Mouse (Mus musculus) brain, embryonic 14.5 days (tissue): ENCODE measurements around the gene Sgms2. TPM values are rescaled to one million over a fixed set of nuclear protein-coding genes. Genes with fewer than 3 reads are reported as not detected.

ENCODE experiments used
- DNase-seq: peaks from one replicate; pipeline ENCODE4 v3.0.0-alpha.2; 2011; ENCODE audit warnings: low read depth
- CTCF ChIP-seq: fragments of 200-500 bp; IDR thresholded peaks from 2 replicates; pipeline ENCODE4 v1.5.1; 2012; ENCODE audit warnings: inconsistent platforms, mild to moderate bottlenecking, moderate library complexity, borderline replicate concordance; ENCODE audit not compliant: insufficient read depth, insufficient read length; ENCODE audit errors: extremely low read depth
- POLR2A ChIP-seq: fragments of 200-500 bp; IDR thresholded peaks from 2 replicates; pipeline ENCODE4 v1.6.1; 2012; ENCODE audit warnings: mild to moderate bottlenecking, inconsistent platforms, borderline replicate concordance; ENCODE audit not compliant: poor library complexity, insufficient read depth, insufficient read length, severe bottlenecking; ENCODE audit errors: extremely low read depth
- polyA plus RNA-seq: library from polyadenylated mRNA; depleted of rRNA; stranded (reverse); fragments of >200 nt; gene quantifications from 2 replicates; pipeline ENCODE4 v1.2.3, GENCODE M21; 2012

Gene Sgms2
- polyA plus RNA-seq, 1 experiment, result 3.3 TPM

- no peak for DNase-seq
- no peak for TF ChIP-seq POLR2A
- TF ChIP-seq CTCF, result no peak
Observed at GRCm38 (mm10) chr3:131322081-131322815, 169.0 kb downstream of the Sgms2 start.

GRCm38 (mm10) chr3:131320184-131320583, 171.0 kb downstream of the Sgms2 start:
- peak; percentile 90 for DNase-seq
- TF ChIP-seq POLR2A, result no peak
- TF ChIP-seq CTCF, result peak; percentile 88

- TF ChIP-seq POLR2A (no peak), CTCF (no peak)
- DNase-seq, result no peak
Observed at GRCm38 (mm10) chr3:131318211-131318610, 173.0 kb downstream of the Sgms2 start.

GRCm38 (mm10) chr3:131317126-131317525, 174.1 kb downstream of the Sgms2 start:
- no peak for DNase-seq
- no peak for TF ChIP-seq POLR2A
- TF ChIP-seq CTCF, result no peak

- DNase-seq, result no peak
- TF ChIP-seq POLR2A (no peak), CTCF (no peak)
Observed at GRCm38 (mm10) chr3:131315957-131316510, 175.2 kb downstream of the Sgms2 start.

- no peak for DNase-seq
- TF ChIP-seq POLR2A (no peak), CTCF (no peak)
Observed at GRCm38 (mm10) chr3:131312340-131312739, 178.9 kb downstream of the Sgms2 start.

DNA sequence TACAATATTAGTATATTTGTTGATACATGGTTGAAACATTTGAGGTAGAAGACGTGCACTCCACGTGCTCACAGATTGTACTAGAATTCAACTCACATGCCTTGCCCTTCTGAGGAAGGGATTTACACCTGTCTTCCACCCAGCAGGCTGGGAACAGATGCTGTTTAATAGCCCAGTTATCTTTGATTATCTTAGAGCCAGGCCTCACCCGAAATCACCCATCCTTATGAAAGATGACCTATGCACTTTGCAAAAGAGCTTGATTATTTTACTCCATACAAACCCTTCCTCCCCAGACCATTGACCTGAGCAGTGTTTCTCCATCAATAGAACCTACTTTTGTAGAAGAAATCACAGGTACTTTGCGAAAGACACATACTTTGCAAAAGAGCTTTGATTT, 180.6 kb downstream of the Sgms2 start:
- DNase-seq, result no peak
- TF ChIP-seq CTCF (no peak), POLR2A (no peak)

DNA sequence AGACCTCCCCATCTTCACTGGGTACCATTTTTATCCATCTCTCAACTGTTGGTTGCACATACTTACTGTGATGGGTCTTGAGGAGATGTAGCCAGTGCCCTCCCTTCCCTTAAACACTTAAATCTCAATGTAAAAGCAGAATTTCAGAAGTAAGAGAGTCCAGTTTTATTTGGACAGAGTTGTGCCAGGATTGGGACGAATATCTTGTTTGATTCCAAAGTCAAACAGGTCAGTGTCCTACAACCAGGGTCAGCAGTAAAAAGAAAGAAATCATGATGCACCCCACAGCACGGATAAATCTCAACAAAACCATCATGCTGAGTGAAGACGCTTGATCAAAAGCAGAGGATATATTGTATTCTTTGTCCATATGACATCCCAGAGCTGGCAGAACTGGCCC, 183.4 kb downstream of the Sgms2 start:
- TF ChIP-seq POLR2A (no peak), CTCF (no peak)
- DNase-seq, result no peak

- no peak for DNase-seq
- TF ChIP-seq POLR2A (no peak), CTCF (no peak)
Observed at GRCm38 (mm10) chr3:131306255-131306654, 185.0 kb downstream of the Sgms2 start.

DNA sequence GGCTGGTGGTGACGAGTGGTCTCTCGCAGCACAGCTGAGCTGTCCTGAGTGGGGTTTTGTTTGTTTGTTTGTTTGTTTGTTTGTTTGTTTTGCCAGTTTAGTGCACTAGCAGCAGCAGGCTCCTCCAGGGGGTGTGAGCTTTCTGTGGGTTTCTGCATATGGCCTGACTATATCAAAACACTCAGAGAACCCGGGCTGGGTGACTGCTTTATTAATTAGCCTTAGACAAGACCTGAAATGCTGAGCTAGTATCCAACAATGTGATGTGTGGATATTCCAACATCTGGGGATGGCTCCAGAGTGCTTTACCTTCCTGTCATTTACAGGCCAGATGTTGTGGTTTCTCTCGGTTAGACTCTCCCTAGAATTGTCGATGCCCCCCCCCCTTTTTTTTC, 187.9 kb downstream of the Sgms2 start:
- no peak for TF ChIP-seq POLR2A
- TF ChIP-seq CTCF, result no peak
- DNase-seq, result no peak

GRCm38 (mm10) chr3:131302452-131303319, 188.5 kb downstream of the Sgms2 start, which contains the start of gene Cyp2u1:
TSS of gene Cyp2u1 (minus strand) at chr3:131303227.
- DNase-seq, result peak; percentile 97
- TF ChIP-seq CTCF (no peak), POLR2A (peak; percentile 35; the same call in 1 of the 2 replicates)

- DNase-seq, result peak; percentile 74
- TF ChIP-seq CTCF (peak; percentile 55; the same call in 1 of the 2 replicates), POLR2A (no peak)
Observed at GRCm38 (mm10) chr3:131299908-131300307, 191.3 kb downstream of the Sgms2 start.

GRCm38 (mm10) chr3:131299078-131299477, 192.1 kb downstream of the Sgms2 start:
- TF ChIP-seq POLR2A (no peak), CTCF (no peak)
- DNase-seq, result no peak
